Mouse (Mus musculus) MEL (cell line): ENCODE measurements around the gene Speg.

Experiments used
- CHD1 ChIP-seq: IDR thresholded peaks from 2 replicates; pipeline ENCODE4 v1.6.1; 2012; ENCODE audit warnings: low read depth, mild to moderate bottlenecking, inconsistent platforms, low read length, improper control_type of control experiment
- CTCF ChIP-seq, 3 experiments: IDR thresholded peaks in 2 of 3; conservative IDR thresholded peaks in 1 of 3; 2 replicates each; pipeline ENCODE4 v1.5.1; 2011 to 2012; ENCODE audit warnings: low read length in 3 of 3, low read depth in 2 of 3, mild to moderate bottlenecking in 2 of 3, improper control_type of control experiment in 1 of 3, inconsistent platforms in 1 of 3, mixed read lengths in 1 of 3, moderate library complexity in 1 of 3; ENCODE audit not compliant: control insufficient read depth in 1 of 3, insufficient read depth in 1 of 3, poor library complexity in 1 of 3, severe bottlenecking in 1 of 3
- ELF1 ChIP-seq: IDR thresholded peaks from 2 replicates; pipeline ENCODE4 v1.6.1; 2014; ENCODE audit warnings: low read depth, mild to moderate bottlenecking, inconsistent platforms, low read length, improper control_type of control experiment, moderate library complexity
- GATA1 ChIP-seq: IDR thresholded peaks from 2 replicates; pipeline ENCODE4 v1.6.1; 2011; ENCODE audit warnings: low read depth, low read length, improper control_type of control experiment
- MAFK ChIP-seq: IDR thresholded peaks from 2 replicates; pipeline ENCODE4 v1.6.1; 2011; ENCODE audit warnings: low read depth, mild to moderate bottlenecking, low read length, improper control_type of control experiment, borderline replicate concordance
- MAX ChIP-seq: IDR thresholded peaks from 2 replicates; pipeline ENCODE4 v1.6.1; 2011; ENCODE audit warnings: low read length, improper control_type of control experiment
- MAZ ChIP-seq: IDR thresholded peaks from 2 replicates; pipeline ENCODE4 v1.6.1; 2012; ENCODE audit warnings: low read depth, mild to moderate bottlenecking, inconsistent platforms, low read length, improper control_type of control experiment
- MYC ChIP-seq: IDR thresholded peaks from 2 replicates; pipeline ENCODE4 v1.6.1; 2011; ENCODE audit warnings: low read depth, mild to moderate bottlenecking, low read length, improper control_type of control experiment, moderate library complexity
- NRF1 ChIP-seq: IDR thresholded peaks from 2 replicates; pipeline ENCODE4 v1.6.1; 2014; ENCODE audit warnings: low read depth, mild to moderate bottlenecking, inconsistent platforms, low read length, improper control_type of control experiment, moderate library complexity; ENCODE audit not compliant: poor library complexity, insufficient read depth, severe bottlenecking
- POLR2A ChIP-seq, 2 experiments: IDR thresholded peaks; 2 replicates each; pipeline ENCODE4 v1.6.1; 2011 to 2012; ENCODE audit warnings: low read length in 2 of 2, mild to moderate bottlenecking in 2 of 2, control low read depth in 1 of 2, improper control_type of control experiment in 1 of 2, low read depth in 1 of 2, moderate library complexity in 1 of 2; ENCODE audit not compliant: control insufficient read depth in 1 of 2, insufficient read depth in 1 of 2, poor library complexity in 1 of 2
- SMC3 ChIP-seq: IDR thresholded peaks from 2 replicates; pipeline ENCODE4 v1.6.1; 2011; ENCODE audit warnings: low read depth, low read length, improper control_type of control experiment
- TAL1 ChIP-seq: IDR thresholded peaks from 2 replicates; pipeline ENCODE4 v1.6.1; 2012; ENCODE audit warnings: mild to moderate bottlenecking, inconsistent platforms, low read length, moderate library complexity, mixed read lengths
- ZC3H11A ChIP-seq: IDR thresholded peaks from 2 replicates; pipeline ENCODE4 v1.6.1; 2012; ENCODE audit warnings: low read depth, mild to moderate bottlenecking, inconsistent platforms, low read length, improper control_type of control experiment

DNA sequence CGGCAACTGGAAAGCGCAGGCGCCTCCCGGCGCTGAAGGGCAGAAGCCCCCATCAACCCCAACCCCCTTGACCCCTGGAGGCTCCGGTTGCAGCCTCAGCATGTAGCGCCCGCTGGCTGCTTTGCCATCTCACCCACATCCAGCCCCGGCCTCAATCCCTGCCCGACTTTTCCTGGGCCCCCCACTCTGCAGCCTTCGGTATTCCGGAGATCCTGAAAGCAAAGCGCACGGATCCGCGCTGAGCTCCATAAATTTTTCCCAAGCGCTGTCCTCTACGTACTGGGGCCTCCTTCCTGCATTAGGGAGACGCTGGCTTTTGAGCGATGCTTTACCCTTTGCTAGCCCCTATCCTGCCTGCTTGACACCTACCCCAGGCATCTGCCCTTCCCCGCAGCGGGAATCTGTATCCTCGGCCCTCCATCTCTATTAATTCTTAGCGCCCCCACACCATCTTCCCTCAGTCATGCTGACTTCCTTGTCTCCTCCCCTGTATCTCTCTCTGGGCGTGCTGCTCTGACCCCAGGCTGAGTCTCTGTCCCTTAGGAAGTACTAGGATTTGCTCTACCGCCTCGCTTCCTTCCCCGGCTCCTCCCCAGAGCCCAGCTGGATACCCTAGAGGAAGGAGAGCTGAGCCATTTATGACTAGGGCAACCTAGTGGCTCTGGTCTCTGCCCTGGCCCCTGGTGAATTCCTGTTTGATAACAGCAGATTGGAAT lies 7.4 kb downstream of the Speg start:
- TF ChIP-seq MAX (no peak), CHD1 (no peak), NRF1 (no peak), MAZ (no peak), MYC (no peak), TAL1 (no peak), GATA1 (no peak), CTCF (IDR thresholded peaks at IDR 0.05 in 2 of 3, conservative IDR thresholded peaks at IDR 0.05 in 1 of 3; ENCODE audit: control insufficient read depth in 1 of 3, insufficient read depth in 1 of 3, low read depth in 2 of 3, low read length in 3 of 3, poor library complexity in 1 of 3, severe bottlenecking in 1 of 3) (no peak), POLR2A (IDR thresholded peaks at IDR 0.05; ENCODE audit: control insufficient read depth in 1 of 2, insufficient read depth in 1 of 2, low read depth in 1 of 2, low read length in 2 of 2, poor library complexity in 1 of 2) (no peak), MAFK (no peak), ZC3H11A (no peak), SMC3 (no peak), ELF1 (no peak)
